Mouse (Mus musculus): ENCODE data around the gene Ilkap. TPM values are rescaled to one million over a fixed set of nuclear protein-coding genes. Genes with fewer than 3 reads are reported as not detected.

The Ilkap gene
- polyA plus RNA-seq, 1 experiment from 2014 or later, result 58.1 TPM

GRCm38 (mm10) chr1:91434905-91435304 is 36.3 kb upstream of the Ilkap start:
- DNase-seq (ENCODE audit: low spot score), result no peak
- H3K27me3 ChIP-seq (ENCODE audit: control insufficient read depth, insufficient read depth, low read length), result no peaks in the 10 kb centered on the region
- no peaks in the 10 kb centered on the region for H3K9me3 ChIP-seq (ENCODE audit: control insufficient read depth, low read length)
- H3K4me3 ChIP-seq (ENCODE audit: low read depth, low read length), result no peak overlapping the region
- H3K4me2 ChIP-seq (replicated peaks; ENCODE audit: low read depth), result no peak overlapping the region
- peak overlapping the region; percentile 96; the same call in 1 of the 2 replicates for H3K27ac ChIP-seq (replicated peaks)
- H3K36me3 ChIP-seq (ENCODE audit: control insufficient read depth, insufficient read depth, low read length), result peaks cover 19% of the 10 kb centered on the region
- TF ChIP-seq EP300 (optimal IDR thresholded peaks at IDR 0.05) (no peak), CTCF (IDR thresholded peaks at IDR 0.05; ENCODE audit: low read depth) (no peak)
- H3K4me1 ChIP-seq (replicated peaks; ENCODE audit: control insufficient read depth, insufficient read depth), result peaks cover 18% of the 10 kb centered on the region
- 95% methylated on average over 8 of the region's 8 CpGs for WGBS
- H3K9ac ChIP-seq (ENCODE audit: low read length), result no peak overlapping the region
- ATAC-seq (ENCODE audit: low FRiP score, low TSS enrichment), result no peak

- H3K36me3 ChIP-seq (ENCODE audit: control insufficient read depth, insufficient read depth, low read length), result peaks cover 24% of the 10 kb centered on the region
- DNase-seq (ENCODE audit: low spot score), result no peak
- H3K9me3 ChIP-seq (ENCODE audit: control insufficient read depth, low read length), result no peaks in the 10 kb centered on the region
- no peak for ATAC-seq (ENCODE audit: low FRiP score, low TSS enrichment)
- H3K27ac ChIP-seq (replicated peaks), result no peak overlapping the region
- whole genome bisulfite sequencing, result 72% methylated on average over 7 of the region's 7 CpGs
- peaks cover 5% of the 10 kb centered on the region; the same call in 1 of the 2 replicates for H3K4me1 ChIP-seq (replicated peaks; ENCODE audit: control insufficient read depth, insufficient read depth)
- H3K9ac ChIP-seq (ENCODE audit: low read length), result no peak overlapping the region
- no peaks in the 10 kb centered on the region for H3K27me3 ChIP-seq (ENCODE audit: control insufficient read depth, insufficient read depth, low read length)
- TF ChIP-seq CTCF (IDR thresholded peaks at IDR 0.05; ENCODE audit: low read depth), result no peak
- no peak for TF ChIP-seq EP300 (optimal IDR thresholded peaks at IDR 0.05)
- H3K4me3 ChIP-seq (ENCODE audit: low read depth, low read length), result no peak overlapping the region
- no peak overlapping the region for H3K4me2 ChIP-seq (replicated peaks; ENCODE audit: low read depth)
Measured at GRCm38 (mm10) chr1:91430761-91431160, 32.1 kb upstream of the Ilkap start.

- ATAC-seq (ENCODE audit: low FRiP score, low TSS enrichment) (no peak), DNase-seq (ENCODE audit: low spot score) (no peak)
- TF ChIP-seq EP300 (optimal IDR thresholded peaks at IDR 0.05), result no peak
- no peak for TF ChIP-seq CTCF (IDR thresholded peaks at IDR 0.05; ENCODE audit: low read depth)
- Histone ChIP-seq H3K9me3 (ENCODE audit: control insufficient read depth, low read length) (no peaks in the 10 kb centered on the region), H3K4me1 (replicated peaks; ENCODE audit: control insufficient read depth, insufficient read depth) (no peaks in the 10 kb centered on the region), H3K4me3 (ENCODE audit: low read depth, low read length) (no peak overlapping the region), H3K9ac (ENCODE audit: low read length) (no peak overlapping the region), H3K27me3 (ENCODE audit: control insufficient read depth, insufficient read depth, low read length) (no peaks in the 10 kb centered on the region), H3K4me2 (replicated peaks; ENCODE audit: low read depth) (no peak overlapping the region), H3K36me3 (ENCODE audit: control insufficient read depth, insufficient read depth, low read length) (peaks cover 30% of the 10 kb centered on the region), H3K27ac (replicated peaks) (no peak overlapping the region)
- 92% methylated on average over 10 of the region's 10 CpGs for WGBS
Measured at GRCm38 (mm10) chr1:91429212-91429611, 30.6 kb upstream of the Ilkap start.

GRCm38 (mm10) chr1:91428614-91429013 is 30.0 kb upstream of the Ilkap start:
- peak; percentile 86 for DNase-seq (ENCODE audit: low spot score)
- 13% methylated on average over 4 of the region's 4 CpGs for WGBS
- peak; percentile 77 for ATAC-seq (ENCODE audit: low FRiP score, low TSS enrichment)
- Histone ChIP-seq H3K9me3 (ENCODE audit: control insufficient read depth, low read length) (no peaks in the 10 kb centered on the region), H3K4me2 (replicated peaks; ENCODE audit: low read depth) (no peak overlapping the region), H3K4me3 (ENCODE audit: low read depth, low read length) (no peak overlapping the region), H3K27me3 (ENCODE audit: control insufficient read depth, insufficient read depth, low read length) (no peaks in the 10 kb centered on the region), H3K27ac (replicated peaks) (no peak overlapping the region), H3K4me1 (replicated peaks; ENCODE audit: control insufficient read depth, insufficient read depth) (no peaks in the 10 kb centered on the region), H3K9ac (ENCODE audit: low read length) (no peak overlapping the region), H3K36me3 (ENCODE audit: control insufficient read depth, insufficient read depth, low read length) (peaks cover 35% of the 10 kb centered on the region)
- TF ChIP-seq EP300 (optimal IDR thresholded peaks at IDR 0.05) (no peak), CTCF (IDR thresholded peaks at IDR 0.05; ENCODE audit: low read depth) (peak; percentile 98)

GRCm38 (mm10) chr1:91426397-91426796 is 27.8 kb upstream of the Ilkap start:
- no peak for ATAC-seq (ENCODE audit: low FRiP score, low TSS enrichment)
- H3K9ac ChIP-seq (ENCODE audit: low read length), result no peak overlapping the region
- H3K36me3 ChIP-seq (ENCODE audit: control insufficient read depth, insufficient read depth, low read length), result peaks cover 26% of the 10 kb centered on the region
- H3K9me3 ChIP-seq (ENCODE audit: control insufficient read depth, low read length), result no peaks in the 10 kb centered on the region
- no peaks in the 10 kb centered on the region for H3K27me3 ChIP-seq (ENCODE audit: control insufficient read depth, insufficient read depth, low read length)
- H3K4me2 ChIP-seq (replicated peaks; ENCODE audit: low read depth), result no peak overlapping the region
- H3K4me3 ChIP-seq (ENCODE audit: low read depth, low read length), result no peak overlapping the region
- no peaks in the 10 kb centered on the region for H3K4me1 ChIP-seq (replicated peaks; ENCODE audit: control insufficient read depth, insufficient read depth)
- TF ChIP-seq CTCF (IDR thresholded peaks at IDR 0.05; ENCODE audit: low read depth) (no peak), EP300 (optimal IDR thresholded peaks at IDR 0.05) (no peak)
- DNase-seq (ENCODE audit: low spot score), result no peak
- 72% methylated on average over 9 of the region's 9 CpGs for WGBS
- H3K27ac ChIP-seq (replicated peaks), result no peak overlapping the region

GRCm38 (mm10) chr1:91420601-91421065 is 22.0 kb upstream of the Ilkap start:
- H3K4me2 ChIP-seq (replicated peaks; ENCODE audit: low read depth), result no peak overlapping the region
- H3K9me3 ChIP-seq (ENCODE audit: control insufficient read depth, low read length), result no peaks in the 10 kb centered on the region
- no peak overlapping the region for H3K27ac ChIP-seq (replicated peaks)
- H3K4me1 ChIP-seq (replicated peaks; ENCODE audit: control insufficient read depth, insufficient read depth), result no peaks in the 10 kb centered on the region
- ATAC-seq (ENCODE audit: low FRiP score, low TSS enrichment) (no peak), DNase-seq (ENCODE audit: low spot score) (no peak)
- WGBS, result 89% methylated on average over 8 of the region's 8 CpGs
- TF ChIP-seq CTCF (IDR thresholded peaks at IDR 0.05; ENCODE audit: low read depth), result no peak
- TF ChIP-seq EP300 (optimal IDR thresholded peaks at IDR 0.05), result no peak
- no peak overlapping the region for H3K9ac ChIP-seq (ENCODE audit: low read length)
- no peak overlapping the region for H3K4me3 ChIP-seq (ENCODE audit: low read depth, low read length)
- H3K36me3 ChIP-seq (ENCODE audit: control insufficient read depth, insufficient read depth, low read length), result peaks cover 23% of the 10 kb centered on the region
- no peaks in the 10 kb centered on the region for H3K27me3 ChIP-seq (ENCODE audit: control insufficient read depth, insufficient read depth, low read length)

Measured in stomach, postnatal 0 days (tissue).